ENCODE assay signal across 8 mouse cellular contexts in the genomic region with DNA sequence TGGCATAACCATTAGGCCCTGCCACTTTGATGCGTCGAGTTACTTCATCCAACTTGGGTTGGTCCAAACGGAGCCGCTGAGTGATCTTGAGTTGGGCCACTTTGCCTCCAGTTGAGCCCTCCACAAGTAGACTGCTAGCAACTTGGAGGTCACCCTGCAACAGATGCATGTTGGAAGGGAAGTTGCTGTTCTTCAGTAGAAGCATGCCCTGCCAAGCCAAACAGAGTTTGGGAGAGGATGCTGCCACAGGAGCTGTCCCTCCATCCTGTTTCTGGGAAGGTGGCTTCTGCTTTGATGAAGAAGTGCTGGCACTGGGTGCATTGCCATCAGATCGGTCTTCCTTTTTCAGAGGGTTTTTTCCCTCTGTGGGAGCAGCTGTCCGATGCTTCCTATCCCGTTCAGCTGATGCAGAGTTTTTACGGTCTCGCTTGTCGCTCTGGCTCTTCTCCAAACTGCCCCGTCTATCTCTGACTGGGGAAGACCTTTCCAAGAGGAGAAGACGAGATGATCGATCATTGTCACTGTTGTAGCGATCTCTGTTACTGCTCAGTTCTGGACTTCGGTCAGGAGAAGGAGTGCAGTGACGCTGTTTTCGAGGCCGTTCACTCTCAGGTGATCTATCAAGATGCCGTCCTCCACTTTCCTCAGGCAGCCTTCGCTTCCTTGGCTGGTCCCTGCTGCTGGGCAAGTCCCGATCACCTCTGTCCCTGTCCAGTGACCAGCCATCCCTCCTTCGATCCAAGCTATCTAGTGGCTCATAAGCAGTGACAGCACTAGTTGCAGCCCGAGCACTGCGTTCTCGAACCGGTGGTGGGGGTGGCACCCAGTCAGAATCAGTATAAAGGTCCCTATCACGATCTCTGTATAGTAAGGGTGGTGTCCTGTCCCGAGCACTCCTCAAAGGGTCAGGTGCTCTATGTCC. TPM values are rescaled to one million over a fixed set of nuclear protein-coding genes. Genes with fewer than 3 reads are reported as not detected.
DNase-seq lines count a peak whose midpoint lies in the region; ATAC-seq lines count a peak whose summit lies in the region.

No protein-coding gene starts in this region.

- H3K4me1 ChIP-seq in brown adipose tissue, adult 24 weeks (ENCODE audit: control insufficient read depth, insufficient read depth, insufficient read length, low read length) = peaks cover 16% of the 10 kb centered on the region
- peaks cover 19% of the 10 kb centered on the region for H3K4me1 ChIP-seq in heart, embryonic 11.5 days (ENCODE audit: control insufficient read depth, insufficient read depth, low read length)
- H3K4me1 ChIP-seq in kidney, embryonic 16.5 days (ENCODE audit: insufficient read depth, low read length) = peaks cover 24% of the 10 kb centered on the region
- peaks cover 25% of the 10 kb centered on the region for H3K4me1 ChIP-seq in neural tube, embryonic 12.5 days

- 62% methylated on average over 28 of the region's 28 CpGs for WGBS in heart, embryonic 11.5 days (ENCODE audit: insufficient replicate concordance)
- WGBS in kidney, embryonic 16.5 days = 61% methylated on average over 28 of the region's 28 CpGs
- 80% methylated on average over 28 of the region's 28 CpGs for WGBS in neural tube, embryonic 12.5 days

- no peak overlapping the region for H3K27ac ChIP-seq in brown adipose tissue, adult 24 weeks (replicated peaks; ENCODE audit: low read depth, low read length)
- H3K27ac ChIP-seq in heart, embryonic 11.5 days (ENCODE audit: low read depth, low read length) = no peak overlapping the region
- no peak overlapping the region for H3K27ac ChIP-seq in kidney, embryonic 16.5 days (ENCODE audit: low read length)
- H3K27ac ChIP-seq in neural tube, embryonic 12.5 days = no peak overlapping the region

- intact Hi-C loops in left cerebral cortex, postnatal 36 days (cut with DNase I) = loop anchor here (5.0 kb wide), 1 partner anchor 53 kb away; a partner anchor contains a TSS

- H3K36me3 ChIP-seq in heart, embryonic 11.5 days (ENCODE audit: control insufficient read depth, insufficient read depth, low read length) = peaks cover 15% of the 10 kb centered on the region
- peaks cover 22% of the 10 kb centered on the region for H3K36me3 ChIP-seq in kidney, embryonic 16.5 days (ENCODE audit: insufficient read depth, low read length)
- peaks cover 17% of the 10 kb centered on the region for H3K36me3 ChIP-seq in neural tube, embryonic 12.5 days

- peak overlapping the region; percentile 97 for H3K4me2 ChIP-seq in heart, embryonic 11.5 days
- H3K4me2 ChIP-seq in kidney, embryonic 16.5 days (replicated peaks; ENCODE audit: low read depth, low read length) = peak overlapping the region; percentile 75
- H3K4me2 ChIP-seq in neural tube, embryonic 12.5 days (replicated peaks) = peak overlapping the region; percentile 98

- H3K9me3 ChIP-seq in heart, embryonic 11.5 days (replicated peaks; ENCODE audit: control insufficient read depth, low read length) = no peaks in the 10 kb centered on the region
- no peaks in the 10 kb centered on the region for H3K9me3 ChIP-seq in kidney, embryonic 16.5 days (ENCODE audit: low read length)
- H3K9me3 ChIP-seq in neural tube, embryonic 12.5 days = no peaks in the 10 kb centered on the region

- H3K27me3 ChIP-seq in heart, embryonic 11.5 days (ENCODE audit: control insufficient read depth, insufficient read depth, low read length) = no peaks in the 10 kb centered on the region
- no peaks in the 10 kb centered on the region for H3K27me3 ChIP-seq in kidney, embryonic 16.5 days (ENCODE audit: insufficient read depth, low read length)
- H3K27me3 ChIP-seq in neural tube, embryonic 12.5 days (replicated peaks) = no peaks in the 10 kb centered on the region

- H3K9ac ChIP-seq in heart, embryonic 11.5 days (ENCODE audit: low read depth, low read length) = peak overlapping the region; percentile 97
- peak overlapping the region; percentile 96 for H3K9ac ChIP-seq in kidney, embryonic 16.5 days (replicated peaks; ENCODE audit: low read length)
- no peak overlapping the region for H3K9ac ChIP-seq in neural tube, embryonic 12.5 days

- peak; percentile 5 to 16 for DNase-seq in left cerebral cortex, adult 8-10 months (ENCODE audit: low spot score in 2 of 2)
- DNase-seq in left cerebral cortex, postnatal 36 days (ENCODE audit: low spot score in 2 of 2) = no peak
- no peak for DNase-seq in urinary bladder, postnatal 25 days (ENCODE audit: low spot score)
- no peak for DNase-seq in B cell, adult 2 months

- peak overlapping the region; percentile 85 for H3K4me3 ChIP-seq in brown adipose tissue, adult 24 weeks (ENCODE audit: insufficient read depth, low read depth, low read length)
- peak overlapping the region; percentile 86 for H3K4me3 ChIP-seq in heart, embryonic 11.5 days (ENCODE audit: low read depth, low read length)
- H3K4me3 ChIP-seq in kidney, embryonic 16.5 days (ENCODE audit: low read length) = peak overlapping the region; percentile 99
- H3K4me3 ChIP-seq in neural tube, embryonic 12.5 days = peak overlapping the region; percentile 96

- ATAC-seq in heart, embryonic 11.5 days (replicated peaks; ENCODE audit: insufficient number of reproducible peaks, low FRiP score, low TSS enrichment) = no peak
- ATAC-seq in kidney, embryonic 16.5 days (ENCODE audit: low FRiP score, low TSS enrichment) = no peak
- ATAC-seq in neural tube, embryonic 12.5 days (ENCODE audit: low FRiP score, low read depth) = no peak

RNA-seq across cellular contexts. Expression of a gene that starts 2.7 kb away (rescaled TPM):
- total RNA-seq in left cerebral cortex, adult 8-10 months (2022) = 10 to 100 TPM; 25.5 to 27.4 (median 26.5) TPM
- 10 to 100 TPM; 24.2 to 30.0 TPM for total RNA-seq in left cerebral cortex, postnatal 36 days (2021)
- 7.2 and 8.9 TPM in 2 replicates for polyA plus RNA-seq in brown adipose tissue, adult 24 weeks (2012; ENCODE audit: insufficient read depth, insufficient read length, missing spikeins)
- polyA plus RNA-seq in heart, embryonic 11.5 days (2014; fragmentation: Nextera tagmentation; extraction: Ambion mirVana) = 13.6 and 14.1 TPM in 2 replicates
- polyA plus RNA-seq in kidney, embryonic 16.5 days (2015; fragmentation: Nextera tagmentation; extraction: Ambion mirVana) = 12.8 and 15.9 TPM in 2 replicates
- polyA plus RNA-seq in neural tube, embryonic 12.5 days (2016; fragmentation: Nextera tagmentation; extraction: Ambion mirVana) = 10.3 and 14.1 TPM in 2 replicates

RNA-seq across cellular contexts. Expression of a gene that starts 39.7 kb away (rescaled TPM):
- 1 to 10 TPM; 1.3 to 1.9 (median 1.7) TPM for total RNA-seq in left cerebral cortex, adult 8-10 months (2022)
- total RNA-seq in left cerebral cortex, postnatal 36 days (2021) = 1 to 10 TPM; 1.7 to 2.4 TPM
- 0.83 TPM in 1 of 2 replicates, not detected in the other for polyA plus RNA-seq in brown adipose tissue, adult 24 weeks (2012; ENCODE audit: insufficient read depth, insufficient read length, missing spikeins)
- 1.5 and 3.0 TPM in 2 replicates for polyA plus RNA-seq in heart, embryonic 11.5 days (2014; fragmentation: Nextera tagmentation; extraction: Ambion mirVana)
- 13.4 and 13.6 TPM in 2 replicates for polyA plus RNA-seq in kidney, embryonic 16.5 days (2015; fragmentation: Nextera tagmentation; extraction: Ambion mirVana)
- polyA plus RNA-seq in neural tube, embryonic 12.5 days (2016; fragmentation: Nextera tagmentation; extraction: Ambion mirVana) = 2.1 and 2.6 TPM in 2 replicates

RNA-seq across cellular contexts. Expression of a gene that starts 52.1 kb away (rescaled TPM):
- total RNA-seq in left cerebral cortex, adult 8-10 months (2022) = 10 to 100 TPM; 61.9 to 70.2 (median 63.6) TPM
- 10 to 100 TPM; 64.6 to 66.8 TPM for total RNA-seq in left cerebral cortex, postnatal 36 days (2021)
- polyA plus RNA-seq in brown adipose tissue, adult 24 weeks (2012; ENCODE audit: insufficient read depth, insufficient read length, missing spikeins) = 146 and 167 TPM in 2 replicates
- 153 and 156 TPM in 2 replicates for polyA plus RNA-seq in heart, embryonic 11.5 days (2014; fragmentation: Nextera tagmentation; extraction: Ambion mirVana)
- polyA plus RNA-seq in kidney, embryonic 16.5 days (2015; fragmentation: Nextera tagmentation; extraction: Ambion mirVana) = 204 and 224 TPM in 2 replicates
- polyA plus RNA-seq in neural tube, embryonic 12.5 days (2016; fragmentation: Nextera tagmentation; extraction: Ambion mirVana) = 182 and 190 TPM in 2 replicates

Comparison
In these comparisons a context has a peak if more than half of its experiments do, and no peak if none do; other contexts are left out.
1. DNase-seq: peak in left cerebral cortex, adult 8-10 months (2 of 2); none in left cerebral cortex, postnatal 36 days (0 of 2), urinary bladder, postnatal 25 days (single experiment) and B cell, adult 2 months (0 of 2).
2. Peak in every context shown above with its lines, with median percentiles within 50 percentile points of each other: H3K4me3 ChIP-seq and H3K4me2 ChIP-seq.